Mouse (Mus musculus) lung, postnatal 10 days (tissue): ENCODE data around the gene Irak1bp1.
A peak's percentile ranks its signal among the peaks of the same experiment; 100 is the strongest.

Experiments
- DNase-seq: peaks from one replicate; pipeline ENCODE4 v3.0.0; 2021

Irak1bp1 gene

GRCm38 (mm10) chr9:82829007-82829689 is at the start of gene Irak1bp1:
TSS of gene Irak1bp1 (plus strand) at chr9:82829540.
- DNase-seq, result no peak

GRCm38 (mm10) chr9:82788375-82788774 is 41.0 kb upstream of the Irak1bp1 start:
- no peak for DNase-seq

GRCm38 (mm10) chr9:82800360-82800759 is 29.0 kb upstream of the Irak1bp1 start:
- peak; percentile 3 for DNase-seq

- no peak for DNase-seq
Measured at GRCm38 (mm10) chr9:82807129-82807528, 22.2 kb upstream of the Irak1bp1 start.

- no peak for DNase-seq
Measured at GRCm38 (mm10) chr9:82807635-82808034, 21.7 kb upstream of the Irak1bp1 start.

- no peak for DNase-seq
Measured at GRCm38 (mm10) chr9:82812172-82812963, 17.0 kb upstream of the Irak1bp1 start.

- DNase-seq, result no peak
Measured at GRCm38 (mm10) chr9:82814536-82814935, 14.8 kb upstream of the Irak1bp1 start.

- no peak for DNase-seq
Measured at GRCm38 (mm10) chr9:82815257-82815785, 14.0 kb upstream of the Irak1bp1 start.

- DNase-seq, result no peak
Measured at GRCm38 (mm10) chr9:82826426-82826825, 2.9 kb upstream of the Irak1bp1 start.

- DNase-seq, result peak; percentile 85
Measured at GRCm38 (mm10) chr9:82829693-82830430, 522 bp downstream of the Irak1bp1 start.

GRCm38 (mm10) chr9:82831891-82832290 is 2.6 kb downstream of the Irak1bp1 start:
- no peak for DNase-seq

GRCm38 (mm10) chr9:82835921-82836320 is 6.6 kb downstream of the Irak1bp1 start:
- no peak for DNase-seq

GRCm38 (mm10) chr9:82842671-82843070 is 13.3 kb downstream of the Irak1bp1 start:
- no peak for DNase-seq

- DNase-seq, result no peak
Measured at GRCm38 (mm10) chr9:82854040-82854439, 24.7 kb downstream of the Irak1bp1 start.

- no peak for DNase-seq
Measured at GRCm38 (mm10) chr9:82854973-82855614, 25.8 kb downstream of the Irak1bp1 start.

- DNase-seq, result no peak
Measured at GRCm38 (mm10) chr9:82856241-82856640, 26.9 kb downstream of the Irak1bp1 start.

GRCm38 (mm10) chr9:82860805-82861204 is 31.5 kb downstream of the Irak1bp1 start:
- no peak for DNase-seq

GRCm38 (mm10) chr9:82861316-82861715 is 32.0 kb downstream of the Irak1bp1 start:
- no peak for DNase-seq

GRCm38 (mm10) chr9:82861775-82862430 is 32.6 kb downstream of the Irak1bp1 start:
- DNase-seq, result no peak

- DNase-seq, result no peak
Measured at GRCm38 (mm10) chr9:82866121-82866520, 36.8 kb downstream of the Irak1bp1 start.

- DNase-seq, result no peak
Measured at GRCm38 (mm10) chr9:82867698-82868097, 38.4 kb downstream of the Irak1bp1 start.

GRCm38 (mm10) chr9:82877078-82877477 is 47.7 kb downstream of the Irak1bp1 start:
- no peak for DNase-seq
